Mouse (Mus musculus) MEL-GATA-1-ER (cell line): Measurements from ENCODE around the gene Adh7.

Experiments used
- DNase-seq: peaks from one replicate; pipeline ENCODE4 v3.0.0-alpha.2; 2012; ENCODE audit warnings: low read depth; ENCODE audit errors: extremely low read depth

Gene Adh7

DNA sequence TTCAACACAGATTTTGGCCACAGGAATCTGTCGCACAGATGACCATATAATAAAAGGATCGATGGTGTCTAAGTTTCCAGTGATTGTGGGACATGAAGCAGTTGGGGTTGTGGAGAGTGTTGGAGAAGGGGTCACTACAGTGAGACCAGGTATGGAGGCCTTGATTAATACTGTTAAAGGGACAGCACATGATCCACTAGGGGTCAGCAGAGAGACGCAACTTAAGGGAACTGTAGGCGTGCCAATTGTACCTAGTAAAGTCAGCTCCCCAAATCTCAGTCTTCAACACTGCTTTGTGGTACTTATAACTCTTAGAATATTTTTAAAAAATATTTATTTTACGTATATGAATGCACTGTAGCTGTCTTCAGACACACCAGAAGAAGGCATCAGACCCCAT lies 5.4 kb downstream of the Adh7 start:
- DNase-seq = peak; percentile 50

DNA sequence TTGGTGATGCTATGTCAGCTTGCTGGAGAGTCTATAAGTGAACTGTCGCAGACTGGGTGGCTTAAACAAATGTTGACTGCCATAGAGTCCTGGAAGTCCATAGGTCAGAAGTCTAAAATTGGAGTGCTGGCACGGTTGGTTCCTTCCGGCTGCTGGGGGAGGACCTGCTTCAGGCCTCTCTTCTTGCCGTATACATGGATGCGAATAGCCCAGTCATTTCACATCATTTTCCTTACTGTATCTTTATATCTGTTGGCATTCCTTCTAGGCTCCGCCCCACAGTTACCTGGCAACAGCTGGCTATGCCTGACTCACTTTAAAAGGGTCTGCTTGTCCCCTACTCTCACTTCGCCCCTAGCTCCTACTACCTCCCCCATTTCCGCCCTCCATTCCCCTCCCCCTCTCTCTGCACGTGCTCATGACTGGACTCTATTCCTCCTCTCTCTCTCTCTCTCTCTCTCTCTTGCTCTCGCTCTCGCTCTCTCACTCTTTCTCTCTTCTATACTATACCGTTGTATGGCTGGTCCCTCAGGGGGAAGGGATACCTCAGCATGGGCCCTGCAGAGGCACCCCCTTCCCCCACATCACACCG lies 6.9 kb downstream of the Adh7 start:
- DNase-seq = no peak

DNA sequence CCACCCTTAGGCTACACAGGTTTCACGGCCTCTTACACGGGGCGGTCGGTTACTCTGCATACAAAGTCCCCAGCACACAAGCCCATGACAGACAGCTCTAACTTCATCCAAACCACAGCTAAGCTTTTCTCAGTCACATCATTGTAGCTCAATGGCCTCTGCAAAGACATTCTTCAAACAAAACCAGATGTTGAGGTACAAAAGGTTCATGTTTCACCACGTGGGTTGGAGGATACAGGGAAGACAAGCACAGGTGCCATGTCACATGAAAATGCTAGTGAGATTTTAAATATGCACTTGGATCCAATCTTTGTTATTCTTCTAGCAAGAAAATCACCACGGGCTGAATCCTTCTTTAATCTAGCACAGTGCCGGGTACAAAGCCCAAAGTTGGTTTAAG lies 7.8 kb downstream of the Adh7 start:
- no peak for DNase-seq

- no peak for DNase-seq
Observed at GRCm38 (mm10) chr3:138225853-138226252, 8.3 kb downstream of the Adh7 start.

DNA sequence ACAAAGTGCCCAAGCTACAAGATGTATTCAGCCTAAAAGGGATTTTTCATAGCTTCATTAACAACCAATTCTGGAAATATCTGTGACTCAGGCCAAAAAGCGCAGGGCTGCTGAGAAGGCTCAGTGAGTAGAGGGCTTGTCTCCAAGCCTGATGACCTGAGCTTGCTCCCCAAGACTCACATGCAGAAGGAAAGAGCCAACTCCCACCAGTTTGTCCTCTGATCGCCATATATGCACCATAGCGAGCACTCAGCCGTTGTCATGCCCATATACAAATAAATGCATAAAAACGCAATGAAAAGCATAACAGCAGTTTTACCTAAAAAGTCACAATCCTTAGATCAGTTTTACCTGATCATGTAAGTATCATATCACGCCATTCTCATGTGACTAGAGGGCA lies 8.9 kb downstream of the Adh7 start:
- no peak for DNase-seq

GRCm38 (mm10) chr3:138227082-138227481 lies 9.5 kb downstream of the Adh7 start:
- no peak for DNase-seq

DNA sequence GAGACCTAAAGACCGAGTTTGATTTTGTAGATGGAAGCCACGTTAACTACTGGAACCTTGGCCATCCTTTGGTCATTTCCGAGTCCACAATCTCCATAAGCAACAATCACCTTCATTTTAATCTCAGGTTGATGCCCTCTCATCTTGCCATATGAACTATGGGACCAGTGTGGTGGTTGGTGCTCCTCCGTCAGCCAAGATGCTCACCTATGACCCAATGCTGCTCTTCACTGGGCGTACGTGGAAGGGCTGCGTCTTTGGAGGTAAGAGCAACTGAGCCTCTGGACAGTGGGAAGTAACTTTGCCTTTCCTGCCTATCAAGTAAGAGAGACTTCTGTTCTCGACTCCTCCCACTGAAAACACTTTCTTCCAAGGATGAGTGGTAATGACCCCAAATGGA lies 10.2 kb downstream of the Adh7 start:
- DNase-seq = no peak

DNA sequence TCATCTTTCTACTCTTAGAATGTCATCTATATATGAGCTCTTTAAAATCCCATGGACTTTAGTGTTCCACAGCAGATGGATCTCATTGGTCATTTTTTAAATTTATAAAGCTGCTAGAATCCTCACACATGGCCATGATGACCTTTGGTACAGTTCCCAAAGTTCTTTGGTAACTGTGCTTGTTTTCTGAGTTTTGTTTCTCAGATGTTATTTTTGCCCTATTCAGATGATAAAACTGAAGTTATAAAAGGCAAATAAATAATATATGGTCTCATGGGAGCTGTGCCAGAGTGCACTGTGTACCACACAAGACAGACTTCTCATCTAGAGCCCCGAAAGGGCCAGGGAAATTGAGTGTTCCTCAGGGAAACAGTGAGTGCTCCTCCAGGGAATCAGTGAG lies 11.9 kb downstream of the Adh7 start:
- DNase-seq = no peak

GRCm38 (mm10) chr3:138230266-138230665 lies 12.7 kb downstream of the Adh7 start:
- DNase-seq = no peak

DNA sequence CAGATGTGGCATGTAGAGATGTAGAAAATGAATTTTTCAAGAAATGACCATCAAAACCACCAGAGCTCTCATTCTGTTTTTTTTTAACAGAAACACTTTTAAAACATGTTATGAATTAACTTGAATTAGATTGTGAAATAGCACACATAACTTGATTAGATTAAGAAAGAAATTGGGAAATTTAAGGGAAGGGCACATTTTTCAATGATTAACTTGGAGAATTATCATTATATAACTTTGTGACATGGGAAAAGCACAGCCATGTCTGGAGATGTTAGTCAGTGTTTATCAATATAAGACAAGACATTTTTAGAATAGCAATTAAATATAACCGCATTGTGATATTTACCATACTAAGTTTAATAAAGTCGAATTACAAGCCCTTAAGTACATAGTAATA lies 14.0 kb downstream of the Adh7 start:
- DNase-seq = no peak

- no peak for DNase-seq
Observed at GRCm38 (mm10) chr3:138236546-138237163, 19.1 kb downstream of the Adh7 start.

DNA sequence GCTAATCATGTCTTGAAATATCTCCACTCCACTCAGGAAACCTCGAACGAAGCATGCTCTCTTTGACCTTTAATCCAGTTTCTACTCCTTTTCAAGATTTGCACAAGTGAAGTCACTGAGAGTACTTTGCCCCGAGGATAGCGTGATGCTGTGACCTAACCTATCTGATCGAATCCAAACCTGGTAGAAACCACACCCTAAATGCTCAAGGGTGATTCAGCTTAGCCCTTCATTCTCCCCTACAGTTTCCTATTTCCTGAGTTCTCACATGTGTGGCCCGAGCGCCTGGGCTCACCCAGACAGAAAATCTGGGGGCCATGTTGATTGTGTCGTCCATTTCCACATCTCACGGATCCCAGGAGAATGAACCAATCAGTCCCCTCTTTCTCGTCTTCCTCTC lies 20.5 kb downstream of the Adh7 start:
- no peak for DNase-seq

DNA sequence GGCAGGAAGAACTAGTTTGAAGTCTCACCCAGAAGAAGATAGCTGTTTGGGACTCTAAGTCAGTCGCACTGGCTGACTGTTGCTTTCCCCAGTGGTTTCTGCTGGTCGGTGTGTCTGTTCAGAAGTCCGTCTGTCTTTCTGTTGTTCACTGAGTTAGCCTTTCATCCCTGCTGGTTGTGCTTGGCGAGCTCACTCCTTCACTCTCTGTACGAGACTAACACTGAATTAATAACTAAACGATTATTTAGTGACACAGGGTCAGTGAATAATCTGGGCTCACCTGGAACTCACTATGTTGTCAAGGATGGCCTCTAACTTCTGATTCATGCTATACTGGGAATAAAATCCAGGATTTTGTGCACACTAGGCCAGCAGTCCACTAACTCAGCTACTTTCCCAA lies 21.9 kb downstream of the Adh7 start:
- no peak for DNase-seq

- peak; percentile 45 for DNase-seq
Observed at GRCm38 (mm10) chr3:138240411-138240810, 22.9 kb downstream of the Adh7 start.

- peak; percentile 6 for DNase-seq
Observed at GRCm38 (mm10) chr3:138240942-138241341, 23.4 kb downstream of the Adh7 start.

GRCm38 (mm10) chr3:138241371-138241770 lies 23.8 kb downstream of the Adh7 start:
- DNase-seq = peak; percentile 36

DNA sequence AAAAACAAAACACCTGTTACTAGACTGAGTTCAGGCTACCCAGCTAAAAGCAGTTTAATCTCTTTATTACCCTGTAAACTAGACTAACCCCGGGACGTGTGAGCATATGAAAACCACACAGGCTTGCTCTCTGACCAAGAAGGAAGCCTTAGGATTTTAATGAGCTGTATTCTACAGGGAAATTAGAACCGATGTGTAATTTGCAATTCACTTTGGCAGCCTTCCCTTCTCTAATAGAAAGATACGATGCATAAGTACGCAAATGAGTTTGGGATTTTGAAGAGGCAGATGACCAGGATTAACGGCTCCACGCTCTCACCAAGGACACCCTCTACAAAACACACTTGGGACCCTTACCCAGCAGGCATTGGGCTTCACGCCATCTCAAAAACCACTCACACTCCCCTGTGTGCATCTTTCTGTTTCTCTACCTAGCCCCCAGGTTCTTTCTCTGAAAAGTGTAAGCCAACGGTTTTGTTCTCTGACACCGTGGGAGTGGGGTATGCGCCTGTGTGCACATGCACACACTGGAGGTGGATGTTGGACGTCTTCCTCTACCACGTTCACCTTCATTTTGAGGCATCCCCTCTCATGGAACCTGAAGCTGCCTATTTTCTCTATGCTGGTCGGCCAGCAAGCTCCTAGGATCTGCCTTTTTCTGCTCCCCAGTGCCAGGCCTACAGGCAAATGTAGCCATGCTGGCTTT lies 24.6 kb downstream of the Adh7 start:
- DNase-seq = no peak

DNA sequence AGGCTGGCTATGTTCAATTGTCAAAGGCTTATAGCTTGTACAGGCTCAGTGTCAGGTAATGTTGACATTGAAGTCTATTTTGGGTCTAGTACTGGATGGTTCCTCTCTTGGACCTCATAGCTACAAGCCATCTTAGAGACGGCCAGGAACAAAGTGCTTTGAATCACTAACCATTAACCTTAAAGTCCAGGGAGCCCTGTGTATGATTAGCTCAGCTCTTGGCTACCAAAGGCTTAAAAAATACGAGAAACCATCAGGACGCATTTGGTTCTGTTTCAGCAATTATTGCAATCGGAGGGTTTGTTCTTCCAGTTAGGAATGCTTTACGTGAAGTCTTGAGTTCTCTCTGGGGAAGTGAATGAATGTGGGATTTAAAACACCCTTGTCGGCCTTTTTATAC lies 25.4 kb downstream of the Adh7 start:
- no peak for DNase-seq

GRCm38 (mm10) chr3:138244338-138244874 lies 26.8 kb downstream of the Adh7 start:
- DNase-seq = no peak

DNA sequence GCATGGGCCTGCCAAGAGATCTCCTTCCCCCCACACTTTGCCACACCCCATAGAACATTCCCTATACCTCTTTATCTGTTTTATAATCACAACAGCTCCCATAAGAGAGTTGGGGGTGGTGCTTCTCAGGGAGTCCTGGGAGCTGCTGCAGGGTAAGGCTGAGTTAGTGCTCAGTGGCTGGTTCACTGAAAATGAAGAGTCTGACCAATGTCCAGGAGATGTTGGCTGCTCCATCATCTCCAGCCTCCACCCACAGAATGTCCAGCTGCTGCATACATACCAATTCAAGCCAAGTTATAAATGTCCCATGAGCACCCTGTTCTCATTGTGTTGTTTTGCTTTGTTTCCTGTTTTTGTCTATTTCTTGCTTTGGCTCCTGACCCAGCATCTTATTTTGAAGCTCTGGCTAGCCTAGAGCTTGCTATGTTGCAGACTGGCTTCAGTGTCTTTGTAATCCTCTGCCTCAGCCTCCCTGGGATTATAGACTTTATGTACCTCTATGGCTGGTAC lies 29.0 kb downstream of the Adh7 start:
- no peak for DNase-seq

DNA sequence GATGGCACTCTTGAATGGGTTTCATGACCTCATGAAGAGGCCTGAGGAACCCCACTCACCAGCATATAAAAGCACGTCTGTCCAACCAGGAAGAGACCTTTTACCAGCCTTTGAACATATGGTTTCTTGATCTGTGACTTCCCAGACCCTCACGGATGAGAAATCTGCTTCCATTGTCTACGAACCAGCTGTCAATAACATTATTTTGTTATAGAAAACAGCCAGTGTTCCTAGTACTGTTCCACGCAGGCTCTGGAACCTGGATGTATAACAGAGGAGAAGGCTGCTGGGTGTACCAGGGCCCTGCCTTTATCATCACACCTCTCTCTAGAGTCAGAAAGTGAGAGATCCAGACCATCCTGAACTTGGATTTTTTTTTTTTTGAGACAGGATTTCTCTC lies 29.7 kb downstream of the Adh7 start:
- DNase-seq = no peak

GRCm38 (mm10) chr3:138248011-138248410 lies 30.5 kb downstream of the Adh7 start:
- no peak for DNase-seq
